Mouse (Mus musculus): Measurements from ENCODE around the gene Rcan3. TPM values are rescaled to one million over a fixed set of nuclear protein-coding genes. Genes with fewer than 3 reads are reported as not detected.
A peak's percentile ranks its signal among the peaks of the same experiment; 100 is the strongest.

Gene Rcan3
- polyA plus RNA-seq, 1 experiment: 15.9 TPM

DNA sequence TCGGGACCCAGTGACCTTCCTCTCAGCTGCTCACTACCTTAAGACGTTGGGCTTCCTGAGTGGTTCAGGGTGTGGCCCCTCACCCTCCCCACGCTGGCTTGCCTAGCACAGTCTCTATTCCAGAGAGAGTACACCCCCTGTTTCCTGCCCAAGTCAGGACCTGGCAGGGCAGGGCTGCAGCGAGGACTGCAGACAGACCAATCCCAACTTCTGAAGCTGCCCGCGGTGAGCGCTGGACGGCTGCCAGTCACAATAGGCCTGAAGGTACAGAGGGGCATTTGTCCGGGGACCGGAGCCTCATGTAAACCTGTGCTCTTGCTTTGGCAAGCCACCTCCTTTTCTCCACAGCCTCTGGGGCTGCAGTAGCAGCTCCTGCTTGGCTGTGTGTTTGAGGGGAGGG lies 48.0 kb downstream of the Rcan3 start:
- H3K9ac ChIP-seq (ENCODE audit: low read depth, poor library complexity, severe bottlenecking): no peak overlapping the region
- no peaks in the 10 kb centered on the region for H3K27me3 ChIP-seq (ENCODE audit: control insufficient read depth, insufficient read depth, low read length, poor library complexity, severe bottlenecking)
- no peak overlapping the region for H3K27ac ChIP-seq (ENCODE audit: insufficient read depth, low read length)
- no peaks in the 10 kb centered on the region for H3K36me3 ChIP-seq (ENCODE audit: control insufficient read depth, insufficient read depth, low read length, poor library complexity, severe bottlenecking)
- no peaks in the 10 kb centered on the region for H3K9me3 ChIP-seq (replicated peaks; ENCODE audit: control insufficient read depth, insufficient read depth, low read length, poor library complexity, severe bottlenecking)
- no peak overlapping the region for H3K4me3 ChIP-seq (ENCODE audit: low read depth, low read length)
- TF ChIP-seq CTCF (IDR thresholded peaks at IDR 0.05; ENCODE audit: low read depth, low read length) (no peak), EP300 (IDR thresholded peaks at IDR 0.05; ENCODE audit: insufficient read depth, low read depth, low read length) (no peak), POLR2A (IDR thresholded peaks at IDR 0.05; ENCODE audit: insufficient read depth, low read length) (no peak)
- peaks cover 7% of the 10 kb centered on the region for H3K4me1 ChIP-seq (ENCODE audit: control insufficient read depth, insufficient read depth, low read length)

GRCm38 (mm10) chr4:135382316-135382715 lies 51.3 kb downstream of the Rcan3 start:
- no peak overlapping the region for H3K4me3 ChIP-seq (ENCODE audit: low read depth, low read length)
- no peak for TF ChIP-seq POLR2A (IDR thresholded peaks at IDR 0.05; ENCODE audit: insufficient read depth, low read length)
- peak; percentile 98 for TF ChIP-seq CTCF (IDR thresholded peaks at IDR 0.05; ENCODE audit: low read depth, low read length)
- TF ChIP-seq EP300 (IDR thresholded peaks at IDR 0.05; ENCODE audit: insufficient read depth, low read depth, low read length): no peak
- no peaks in the 10 kb centered on the region for H3K27me3 ChIP-seq (ENCODE audit: control insufficient read depth, insufficient read depth, low read length, poor library complexity, severe bottlenecking)
- no peaks in the 10 kb centered on the region for H3K36me3 ChIP-seq (ENCODE audit: control insufficient read depth, insufficient read depth, low read length, poor library complexity, severe bottlenecking)
- no peak overlapping the region for H3K27ac ChIP-seq (ENCODE audit: insufficient read depth, low read length)
- peaks cover 6% of the 10 kb centered on the region for H3K4me1 ChIP-seq (ENCODE audit: control insufficient read depth, insufficient read depth, low read length)
- H3K9ac ChIP-seq (ENCODE audit: low read depth, poor library complexity, severe bottlenecking): no peak overlapping the region
- H3K9me3 ChIP-seq (replicated peaks; ENCODE audit: control insufficient read depth, insufficient read depth, low read length, poor library complexity, severe bottlenecking): no peaks in the 10 kb centered on the region

- peak; percentile 31 for TF ChIP-seq CTCF (IDR thresholded peaks at IDR 0.05; ENCODE audit: low read depth, low read length)
- TF ChIP-seq POLR2A (IDR thresholded peaks at IDR 0.05; ENCODE audit: insufficient read depth, low read length): no peak
- TF ChIP-seq EP300 (IDR thresholded peaks at IDR 0.05; ENCODE audit: insufficient read depth, low read depth, low read length): peak; percentile 58; the same call in 1 of the 2 replicates
- no peaks in the 10 kb centered on the region for H3K9me3 ChIP-seq (replicated peaks; ENCODE audit: control insufficient read depth, insufficient read depth, low read length, poor library complexity, severe bottlenecking)
- H3K27ac ChIP-seq (ENCODE audit: insufficient read depth, low read length): 0 out of 2 replicates have a peak overlapping the region, but pooled peaks have one; percentile 4
- H3K4me1 ChIP-seq (ENCODE audit: control insufficient read depth, insufficient read depth, low read length): peaks cover 6% of the 10 kb centered on the region
- peak overlapping the region; percentile 13; the same call in 1 of the 2 replicates for H3K4me3 ChIP-seq (ENCODE audit: low read depth, low read length)
- no peak overlapping the region for H3K9ac ChIP-seq (ENCODE audit: low read depth, poor library complexity, severe bottlenecking)
- H3K27me3 ChIP-seq (ENCODE audit: control insufficient read depth, insufficient read depth, low read length, poor library complexity, severe bottlenecking): no peaks in the 10 kb centered on the region
- no peaks in the 10 kb centered on the region for H3K36me3 ChIP-seq (ENCODE audit: control insufficient read depth, insufficient read depth, low read length, poor library complexity, severe bottlenecking)
Observed at GRCm38 (mm10) chr4:135381355-135381754, 52.3 kb downstream of the Rcan3 start.

DNA sequence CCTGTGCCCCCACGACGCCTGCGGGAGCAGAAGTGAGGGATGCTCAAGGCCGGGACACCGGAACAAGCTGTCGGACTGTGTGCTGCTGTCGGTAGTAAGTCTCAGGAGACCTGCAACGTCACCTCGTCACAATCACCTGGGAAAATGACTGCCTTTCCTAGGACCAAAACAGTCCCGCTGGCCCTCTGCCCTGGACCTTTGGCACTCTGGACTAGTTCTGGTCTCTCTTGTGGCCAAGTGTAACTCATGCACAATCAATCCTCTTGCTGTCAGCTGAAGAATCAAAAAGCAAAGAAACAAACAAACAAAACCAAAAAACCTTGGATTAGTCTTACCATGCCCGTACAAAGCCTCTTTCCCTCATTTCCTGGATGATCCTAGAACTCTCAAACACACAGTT lies 56.4 kb downstream of the Rcan3 start:
- Histone ChIP-seq H3K9ac (ENCODE audit: low read depth, poor library complexity, severe bottlenecking) (no peak overlapping the region), H3K36me3 (ENCODE audit: control insufficient read depth, insufficient read depth, low read length, poor library complexity, severe bottlenecking) (no peaks in the 10 kb centered on the region), H3K4me1 (ENCODE audit: control insufficient read depth, insufficient read depth, low read length) (peaks cover 6% of the 10 kb centered on the region), H3K27me3 (ENCODE audit: control insufficient read depth, insufficient read depth, low read length, poor library complexity, severe bottlenecking) (no peaks in the 10 kb centered on the region), H3K4me3 (ENCODE audit: low read depth, low read length) (no peak overlapping the region), H3K27ac (ENCODE audit: insufficient read depth, low read length) (no peak overlapping the region), H3K9me3 (replicated peaks; ENCODE audit: control insufficient read depth, insufficient read depth, low read length, poor library complexity, severe bottlenecking) (0 out of 2 replicates have a peak, but pooled peaks cover 2% of the 10 kb centered on the region)
- TF ChIP-seq EP300 (IDR thresholded peaks at IDR 0.05; ENCODE audit: insufficient read depth, low read depth, low read length) (no peak), CTCF (IDR thresholded peaks at IDR 0.05; ENCODE audit: low read depth, low read length) (no peak), POLR2A (IDR thresholded peaks at IDR 0.05; ENCODE audit: insufficient read depth, low read length) (no peak)

DNA sequence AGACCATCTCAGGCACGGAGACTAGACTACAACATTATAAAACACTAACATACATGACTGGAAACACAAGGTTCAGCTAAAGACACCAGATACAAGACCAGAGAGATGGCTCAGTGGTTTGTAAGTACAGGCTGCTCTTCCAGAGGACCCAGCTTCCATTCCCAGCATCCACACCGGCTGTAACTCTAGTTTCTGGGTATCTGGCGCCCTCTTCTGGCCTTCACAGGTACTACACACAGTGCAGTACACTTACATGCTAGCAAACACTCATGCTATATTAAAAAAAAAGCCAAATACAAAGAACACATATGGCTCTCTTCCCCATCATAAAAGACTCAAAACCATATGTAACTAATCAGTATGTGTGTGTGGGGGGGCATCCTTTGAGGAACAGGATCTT lies 58.2 kb downstream of the Rcan3 start:
- no peaks in the 10 kb centered on the region for H3K27me3 ChIP-seq (ENCODE audit: control insufficient read depth, insufficient read depth, low read length, poor library complexity, severe bottlenecking)
- TF ChIP-seq CTCF (IDR thresholded peaks at IDR 0.05; ENCODE audit: low read depth, low read length): peak; percentile 57
- no peak for TF ChIP-seq EP300 (IDR thresholded peaks at IDR 0.05; ENCODE audit: insufficient read depth, low read depth, low read length)

DNA sequence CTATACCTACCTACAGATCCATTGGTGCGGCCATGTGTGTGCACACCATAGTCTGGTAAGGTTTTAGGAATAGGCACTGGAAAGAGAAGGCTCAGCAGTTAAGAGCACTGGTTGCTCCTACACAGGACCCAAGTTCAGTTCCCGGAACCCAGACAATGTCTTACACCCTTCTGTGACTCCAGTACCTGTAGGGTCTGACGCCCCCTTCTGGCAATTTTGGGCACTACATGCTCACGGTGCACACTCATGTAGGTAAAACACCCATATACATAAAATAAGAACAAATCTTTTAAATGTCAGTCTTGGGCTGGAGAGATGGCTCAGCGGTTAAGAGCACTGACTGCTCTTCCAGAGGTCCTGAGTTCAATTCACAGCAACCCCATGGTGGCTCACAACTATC lies 60.4 kb downstream of the Rcan3 start:
- Histone ChIP-seq H3K9me3 (replicated peaks; ENCODE audit: control insufficient read depth, insufficient read depth, low read length, poor library complexity, severe bottlenecking) (0 out of 2 replicates have a peak, but pooled peaks cover 2% of the 10 kb centered on the region), H3K4me1 (ENCODE audit: control insufficient read depth, insufficient read depth, low read length) (no peaks in the 10 kb centered on the region), H3K4me3 (ENCODE audit: low read depth, low read length) (no peak overlapping the region), H3K9ac (ENCODE audit: low read depth, poor library complexity, severe bottlenecking) (no peak overlapping the region), H3K36me3 (ENCODE audit: control insufficient read depth, insufficient read depth, low read length, poor library complexity, severe bottlenecking) (no peaks in the 10 kb centered on the region), H3K27ac (ENCODE audit: insufficient read depth, low read length) (no peak overlapping the region), H3K27me3 (ENCODE audit: control insufficient read depth, insufficient read depth, low read length, poor library complexity, severe bottlenecking) (no peaks in the 10 kb centered on the region)
- TF ChIP-seq EP300 (IDR thresholded peaks at IDR 0.05; ENCODE audit: insufficient read depth, low read depth, low read length) (no peak), POLR2A (IDR thresholded peaks at IDR 0.05; ENCODE audit: insufficient read depth, low read length) (no peak), CTCF (IDR thresholded peaks at IDR 0.05; ENCODE audit: low read depth, low read length) (peak; percentile 41)

More for the DNA sequence above, 58.2 kb downstream of the Rcan3 start:
- 0 out of 2 replicates have a peak, but pooled peaks cover 2% of the 10 kb centered on the region for H3K9me3 ChIP-seq (replicated peaks; ENCODE audit: control insufficient read depth, insufficient read depth, low read length, poor library complexity, severe bottlenecking)
- no peaks in the 10 kb centered on the region for H3K36me3 ChIP-seq (ENCODE audit: control insufficient read depth, insufficient read depth, low read length, poor library complexity, severe bottlenecking)
- no peak overlapping the region for H3K9ac ChIP-seq (ENCODE audit: low read depth, poor library complexity, severe bottlenecking)
- no peak overlapping the region for H3K27ac ChIP-seq (ENCODE audit: insufficient read depth, low read length)
- H3K4me3 ChIP-seq (ENCODE audit: low read depth, low read length): no peak overlapping the region
- H3K4me1 ChIP-seq (ENCODE audit: control insufficient read depth, insufficient read depth, low read length): no peaks in the 10 kb centered on the region
